Mouse (Mus musculus): Measurements from ENCODE around the gene Zswim1.

- TF ChIP-seq CTCF (IDR thresholded peaks at IDR 0.05; ENCODE audit: low read depth) = no peak
- TF ChIP-seq EP300 (IDR thresholded peaks at IDR 0.05; ENCODE audit: low read depth) = no peak
Measured at GRCm38 (mm10) chr2:164776801-164777200, 45.7 kb upstream of the Zswim1 start.
